Mouse (Mus musculus) heart, embryonic 16.5 days (tissue): ENCODE measurements at regions not wholly inside any gene's neighbourhood (a gene's known extent, or its start where the extent isn't known, plus 50 kb on each side); places are given as distances from the start of the nearest gene placed in this dataset.

ENCODE experiments used
- ATAC-seq: fragments of 200-750 bp; cut with Nextera tagmentation; replicated peaks from 2 replicates; pipeline ENCODE4 v1.8.0; 2017; ENCODE audit warnings: moderate number of reproducible peaks; ENCODE audit not compliant: insufficient read depth, low FRiP score; ENCODE audit errors: extremely low read depth
- H3K27ac ChIP-seq: fragments of 300-500 bp; sonication (generic); 2 replicates; pipeline ENCODE4 v1.5.1; 2014; ENCODE audit warnings: mild to moderate bottlenecking, low read length, control low read depth, moderate library complexity
- H3K27me3 ChIP-seq: fragments of 300-500 bp; sonication (generic); 2 replicates; pipeline ENCODE4 v1.6.1; 2014; ENCODE audit warnings: low read length, mixed read lengths; ENCODE audit not compliant: control insufficient read depth, insufficient read depth
- H3K36me3 ChIP-seq: fragments of 300-500 bp; sonication (generic); 2 replicates; pipeline ENCODE4 v1.6.1; 2014; ENCODE audit not compliant: control insufficient read depth, insufficient read depth
- H3K4me1 ChIP-seq: fragments of 300-500 bp; sonication (generic); 2 replicates; pipeline ENCODE4 v1.6.1; 2014; ENCODE audit warnings: low read length, mixed read lengths; ENCODE audit not compliant: control insufficient read depth, insufficient read depth
- H3K4me2 ChIP-seq: fragments of 300-500 bp; sonication (generic); 2 replicates; pipeline ENCODE4 v1.6.1; 2014; ENCODE audit warnings: low read depth, mild to moderate bottlenecking, control low read depth, low read length
- H3K4me3 ChIP-seq: fragments of 300-500 bp; sonication (generic); 2 replicates; pipeline ENCODE4 v1.5.1; 2014; ENCODE audit warnings: mild to moderate bottlenecking, control low read depth, low read length
- H3K9ac ChIP-seq: fragments of 300-500 bp; sonication (generic); 2 replicates; pipeline ENCODE4 v1.6.1; 2014; ENCODE audit warnings: low read length, control low read depth
- H3K9me3 ChIP-seq: fragments of 300-500 bp; sonication (generic); replicated peaks from 2 replicates; pipeline ENCODE4 v1.6.1; 2016; ENCODE audit warnings: low read length; ENCODE audit not compliant: control insufficient read depth
- WGBS: fragments of 180-500 bp; shearing (Covaris S2); extraction: QIAGEN DNeasy Blood & Tissue Kit; methylation state at CpG from one replicate; pipeline ENCODE4 v1.1.7; 2014; 5-methylcytosine and 5-hydroxymethylcytosine counted together

GRCm38 (mm10) chr3:147103428-147103827 is 251.3 kb downstream of the Ttll7 start:
- H3K36me3 ChIP-seq, result no peaks in the 10 kb centered on the region
- no peak overlapping the region for H3K9ac ChIP-seq
- H3K4me1 ChIP-seq, result peaks cover 9% of the 10 kb centered on the region
- H3K4me2 ChIP-seq, result no peak overlapping the region
- H3K27me3 ChIP-seq, result peaks cover 4% of the 10 kb centered on the region
- H3K4me3 ChIP-seq, result no peak overlapping the region
- 65% methylated on average over 7 of the region's 7 CpGs for WGBS
- H3K9me3 ChIP-seq, result no peaks in the 10 kb centered on the region
- no peak overlapping the region for H3K27ac ChIP-seq
- ATAC-seq, result no peak

GRCm38 (mm10) chr3:147117609-147118008 is 265.4 kb downstream of the Ttll7 start:
- Histone ChIP-seq H3K36me3 (no peaks in the 10 kb centered on the region), H3K27me3 (no peaks in the 10 kb centered on the region), H3K4me2 (no peak overlapping the region), H3K27ac (no peak overlapping the region), H3K9ac (no peak overlapping the region), H3K4me3 (no peak overlapping the region), H3K9me3 (no peaks in the 10 kb centered on the region), H3K4me1 (no peaks in the 10 kb centered on the region)
- ATAC-seq, result no peak
- 91% methylated on average over 4 of the region's 4 CpGs for WGBS

GRCm38 (mm10) chr3:147118092-147118491 is 265.9 kb downstream of the Ttll7 start:
- Histone ChIP-seq H3K27me3 (no peaks in the 10 kb centered on the region), H3K9me3 (no peaks in the 10 kb centered on the region), H3K4me3 (no peak overlapping the region), H3K4me2 (no peak overlapping the region), H3K36me3 (no peaks in the 10 kb centered on the region), H3K9ac (no peak overlapping the region), H3K4me1 (no peaks in the 10 kb centered on the region), H3K27ac (no peak overlapping the region)
- WGBS, result 62% methylated on average over 5 of the region's 5 CpGs
- no peak for ATAC-seq

- WGBS, result 89% methylated on average over 6 of the region's 6 CpGs
- Histone ChIP-seq H3K4me1 (no peaks in the 10 kb centered on the region), H3K4me2 (no peak overlapping the region), H3K36me3 (no peaks in the 10 kb centered on the region), H3K9me3 (no peaks in the 10 kb centered on the region), H3K9ac (no peak overlapping the region), H3K27me3 (no peaks in the 10 kb centered on the region), H3K27ac (no peak overlapping the region), H3K4me3 (no peak overlapping the region)
- ATAC-seq, result no peak
Observed at GRCm38 (mm10) chr3:147118622-147119021, 266.5 kb downstream of the Ttll7 start.

- Histone ChIP-seq H3K27ac (no peak overlapping the region), H3K4me3 (no peak overlapping the region), H3K9me3 (no peaks in the 10 kb centered on the region), H3K9ac (no peak overlapping the region), H3K36me3 (no peaks in the 10 kb centered on the region), H3K27me3 (no peaks in the 10 kb centered on the region), H3K4me1 (no peaks in the 10 kb centered on the region), H3K4me2 (no peak overlapping the region)
- WGBS, result 76% methylated on average over 6 of the region's 6 CpGs
- no peak for ATAC-seq
Observed at GRCm38 (mm10) chr3:147121826-147122225, 269.7 kb downstream of the Ttll7 start.

- no peak overlapping the region for H3K9ac ChIP-seq
- 79% methylated on average over 6 of the region's 6 CpGs for WGBS
- no peaks in the 10 kb centered on the region for H3K27me3 ChIP-seq
- H3K9me3 ChIP-seq, result no peaks in the 10 kb centered on the region
- H3K4me1 ChIP-seq, result no peaks in the 10 kb centered on the region
- H3K36me3 ChIP-seq, result no peaks in the 10 kb centered on the region
- no peak overlapping the region for H3K27ac ChIP-seq
- no peak for ATAC-seq
- no peak overlapping the region for H3K4me3 ChIP-seq
- no peak overlapping the region for H3K4me2 ChIP-seq
Observed at GRCm38 (mm10) chr3:147127740-147128139, 275.6 kb downstream of the Ttll7 start.

GRCm38 (mm10) chr3:147132830-147133229 is 280.7 kb downstream of the Ttll7 start:
- H3K27me3 ChIP-seq, result no peaks in the 10 kb centered on the region
- no peaks in the 10 kb centered on the region for H3K36me3 ChIP-seq
- no peak overlapping the region for H3K4me2 ChIP-seq
- no peak overlapping the region for H3K9ac ChIP-seq
- WGBS, result 84% methylated on average over 13 of the region's 13 CpGs
- no peaks in the 10 kb centered on the region for H3K4me1 ChIP-seq
- no peaks in the 10 kb centered on the region for H3K9me3 ChIP-seq
- ATAC-seq, result no peak
- H3K27ac ChIP-seq, result no peak overlapping the region
- no peak overlapping the region for H3K4me3 ChIP-seq

GRCm38 (mm10) chr3:147133408-147133807 is 281.2 kb downstream of the Ttll7 start:
- H3K9me3 ChIP-seq, result no peaks in the 10 kb centered on the region
- no peak overlapping the region for H3K4me2 ChIP-seq
- no peaks in the 10 kb centered on the region for H3K27me3 ChIP-seq
- H3K36me3 ChIP-seq, result no peaks in the 10 kb centered on the region
- 79% methylated on average over 13 of the region's 13 CpGs for WGBS
- ATAC-seq, result no peak
- H3K4me3 ChIP-seq, result no peak overlapping the region
- H3K27ac ChIP-seq, result no peak overlapping the region
- H3K9ac ChIP-seq, result no peak overlapping the region
- H3K4me1 ChIP-seq, result no peaks in the 10 kb centered on the region

GRCm38 (mm10) chr3:147140414-147140813 is 288.2 kb downstream of the Ttll7 start:
- 72% methylated on average over 3 of the region's 3 CpGs for whole genome bisulfite sequencing
- ATAC-seq, result no peak

GRCm38 (mm10) chr3:147153456-147153855 is 301.3 kb downstream of the Ttll7 start:
- no peak overlapping the region for H3K4me2 ChIP-seq
- H3K9me3 ChIP-seq, result no peaks in the 10 kb centered on the region
- no peaks in the 10 kb centered on the region for H3K4me1 ChIP-seq
- WGBS, result 57% methylated on average over 3 of the region's 3 CpGs
- H3K27me3 ChIP-seq, result no peaks in the 10 kb centered on the region
- no peak overlapping the region for H3K9ac ChIP-seq
- H3K36me3 ChIP-seq, result no peaks in the 10 kb centered on the region
- ATAC-seq, result no peak
- H3K4me3 ChIP-seq, result no peak overlapping the region
- H3K27ac ChIP-seq, result no peak overlapping the region

More at GRCm38 (mm10) chr3:147140414-147140813, 288.2 kb downstream of the Ttll7 start:
- no peaks in the 10 kb centered on the region for H3K9me3 ChIP-seq
- no peaks in the 10 kb centered on the region for H3K27me3 ChIP-seq
- H3K27ac ChIP-seq, result no peak overlapping the region
- H3K4me2 ChIP-seq, result no peak overlapping the region
- no peak overlapping the region for H3K9ac ChIP-seq
- H3K36me3 ChIP-seq, result no peaks in the 10 kb centered on the region
- H3K4me1 ChIP-seq, result no peaks in the 10 kb centered on the region
- no peak overlapping the region for H3K4me3 ChIP-seq
